Mouse (Mus musculus): ENCODE data around the gene Ptprn. TPM values are rescaled to one million over a fixed set of nuclear protein-coding genes. Genes with fewer than 3 reads are reported as not detected.

Ptprn gene
- total and polyA plus RNA-seq, 2 experiments from 2014 or later = 0.04 to 0.16 TPM

GRCm38 (mm10) chr1:75252308-75252707 lies 12.0 kb downstream of the Ptprn start:
- WGBS = 62% methylated on average over 13 of the region's 13 CpGs
- Histone ChIP-seq H3K9ac (replicated peaks; ENCODE audit: low read depth, low read length) (no peak overlapping the region), H3K9me3 (replicated peaks; ENCODE audit: control insufficient read depth, low read length) (no peaks in the 10 kb centered on the region), H3K4me3 (ENCODE audit: low read depth, low read length) (no peak overlapping the region), H3K27me3 (ENCODE audit: control insufficient read depth, insufficient read depth, low read length) (no peaks in the 10 kb centered on the region), H3K36me3 (replicated peaks; ENCODE audit: control insufficient read depth, insufficient read depth, low read length) (no peaks in the 10 kb centered on the region), H3K4me1 (ENCODE audit: control insufficient read depth, insufficient read depth) (peaks cover 14% of the 10 kb centered on the region), H3K27ac (ENCODE audit: low read depth) (no peak overlapping the region), H3K4me2 (ENCODE audit: low read depth, low read length) (no peak overlapping the region)
- DNase-seq (ENCODE audit: low spot score) = no peak
- no peak for ATAC-seq (ENCODE audit: insufficient read depth, low read depth)
- TF ChIP-seq CTCF (IDR thresholded peaks at IDR 0.05; ENCODE audit: low read depth) (no peak), EP300 (IDR thresholded peaks at IDR 0.05; ENCODE audit: low read depth) (no peak)

DNA sequence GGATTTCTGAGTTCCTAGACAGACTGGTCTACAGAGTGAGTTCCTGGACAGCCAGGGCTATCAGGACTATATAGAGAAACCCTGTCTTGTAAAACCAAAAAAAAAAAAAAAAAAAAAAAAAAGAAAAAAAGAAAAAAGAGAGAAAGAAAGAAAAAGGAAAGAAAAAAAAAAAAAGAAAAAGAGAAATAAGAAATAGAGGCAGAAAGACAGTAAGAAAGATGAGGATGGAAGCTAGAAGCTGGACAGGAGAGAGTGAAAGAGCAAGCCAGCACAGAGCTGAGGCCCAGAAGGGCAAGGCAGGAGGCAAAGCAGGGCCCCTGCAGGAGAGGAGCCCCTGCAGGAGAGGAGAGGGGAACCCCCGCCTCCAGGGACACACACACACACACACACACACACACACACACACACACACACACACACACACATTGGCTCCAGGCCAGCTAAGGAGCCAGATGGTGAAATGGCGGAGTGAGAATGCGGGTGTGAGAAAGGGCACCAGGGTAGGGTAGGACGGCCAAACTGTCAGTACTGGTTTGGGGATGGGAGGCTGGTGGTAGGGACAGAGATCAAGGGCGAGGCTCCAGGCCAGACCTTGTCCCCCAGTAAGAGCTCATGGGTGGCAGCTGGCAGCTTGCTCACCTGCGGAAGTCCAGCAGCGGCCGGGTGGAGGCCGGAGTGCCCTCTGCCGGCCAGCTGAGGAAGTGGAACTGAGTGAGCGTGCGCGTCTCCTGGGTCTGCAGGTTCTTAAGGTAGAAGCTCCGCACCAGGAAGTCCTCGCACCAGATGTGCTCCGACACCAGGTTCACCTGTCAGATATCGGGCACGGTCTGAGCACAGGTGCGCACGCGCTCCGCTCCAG lies 13.0 kb downstream of the Ptprn start:
- no peaks in the 10 kb centered on the region for H3K9me3 ChIP-seq (replicated peaks; ENCODE audit: control insufficient read depth, low read length)
- no peak overlapping the region for H3K9ac ChIP-seq (replicated peaks; ENCODE audit: low read depth, low read length)
- H3K27me3 ChIP-seq (ENCODE audit: control insufficient read depth, insufficient read depth, low read length) = no peaks in the 10 kb centered on the region
- H3K27ac ChIP-seq (ENCODE audit: low read depth) = no peak overlapping the region
- H3K36me3 ChIP-seq (replicated peaks; ENCODE audit: control insufficient read depth, insufficient read depth, low read length) = no peaks in the 10 kb centered on the region
- H3K4me3 ChIP-seq (ENCODE audit: low read depth, low read length) = peak overlapping the region; percentile 25
- peak; percentile 71 for TF ChIP-seq CTCF (IDR thresholded peaks at IDR 0.05; ENCODE audit: low read depth)
- no peak for TF ChIP-seq EP300 (IDR thresholded peaks at IDR 0.05; ENCODE audit: low read depth)
- ATAC-seq (ENCODE audit: insufficient read depth, low read depth) (peak; percentile 31), DNase-seq (ENCODE audit: low spot score) (peak; percentile 58)
- peaks cover 23% of the 10 kb centered on the region for H3K4me1 ChIP-seq (ENCODE audit: control insufficient read depth, insufficient read depth)
- H3K4me2 ChIP-seq (ENCODE audit: low read depth, low read length) = peak overlapping the region; percentile 53
- 7% methylated on average over 21 of the region's 22 CpGs for WGBS

- TF ChIP-seq EP300 (IDR thresholded peaks at IDR 0.05; ENCODE audit: low read depth) (no peak), CTCF (IDR thresholded peaks at IDR 0.05; ENCODE audit: low read depth) (no peak)
- peaks cover 26% of the 10 kb centered on the region for H3K4me1 ChIP-seq (ENCODE audit: control insufficient read depth, insufficient read depth)
- DNase-seq (ENCODE audit: low spot score) (no peak), ATAC-seq (ENCODE audit: insufficient read depth, low read depth) (no peak)
- 76% methylated on average over 3 of the region's 3 CpGs for WGBS
- H3K27me3 ChIP-seq (ENCODE audit: control insufficient read depth, insufficient read depth, low read length) = no peaks in the 10 kb centered on the region
- no peak overlapping the region for H3K4me2 ChIP-seq (ENCODE audit: low read depth, low read length)
- no peaks in the 10 kb centered on the region for H3K36me3 ChIP-seq (replicated peaks; ENCODE audit: control insufficient read depth, insufficient read depth, low read length)
- no peaks in the 10 kb centered on the region for H3K9me3 ChIP-seq (replicated peaks; ENCODE audit: control insufficient read depth, low read length)
- H3K9ac ChIP-seq (replicated peaks; ENCODE audit: low read depth, low read length) = no peak overlapping the region
- no peak overlapping the region for H3K27ac ChIP-seq (ENCODE audit: low read depth)
- H3K4me3 ChIP-seq (ENCODE audit: low read depth, low read length) = no peak overlapping the region
Observed at GRCm38 (mm10) chr1:75250498-75250897, 13.8 kb downstream of the Ptprn start.

DNA sequence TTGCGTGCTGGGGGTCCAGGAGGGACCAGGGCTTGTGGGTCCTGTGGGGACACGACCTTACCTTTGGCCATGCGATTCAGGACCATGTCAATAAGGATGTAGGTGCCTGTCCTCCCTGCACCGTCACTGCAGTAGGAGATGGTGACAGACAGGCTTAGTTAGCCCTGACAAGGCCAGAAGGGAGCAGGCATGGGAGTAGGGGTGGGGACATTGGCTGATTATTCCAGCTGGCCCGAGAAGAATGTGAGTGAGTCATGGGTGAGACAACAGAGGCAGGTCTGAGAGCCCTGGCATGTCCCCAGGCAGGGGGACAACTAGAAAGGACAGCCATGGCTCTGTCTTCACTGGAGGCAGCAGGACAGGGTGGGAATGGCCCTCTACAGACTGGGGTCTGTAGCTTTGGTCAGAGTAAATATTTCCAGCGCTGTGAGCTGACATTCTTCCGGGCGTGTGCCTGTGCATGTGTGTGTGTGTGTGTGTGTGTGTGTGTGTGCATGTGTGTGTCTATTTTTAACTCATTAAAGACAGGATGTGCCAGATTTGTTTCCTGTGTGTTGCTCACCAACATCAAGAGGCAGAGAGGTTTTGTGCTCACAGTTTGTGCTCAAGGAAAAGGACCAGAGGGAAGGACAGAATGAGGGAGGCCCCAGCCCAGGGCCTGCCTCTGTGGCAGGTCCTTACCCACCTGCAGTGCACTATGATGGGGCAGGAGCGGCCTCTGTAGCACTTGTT lies 16.1 kb downstream of the Ptprn start:
- H3K4me3 ChIP-seq (ENCODE audit: low read depth, low read length) = no peak overlapping the region

GRCm38 (mm10) chr1:75247071-75247930 lies 17.0 kb downstream of the Ptprn start:
- Histone ChIP-seq H3K4me1 (ENCODE audit: control insufficient read depth, insufficient read depth) (peaks cover 26% of the 10 kb centered on the region), H3K4me3 (ENCODE audit: low read depth, low read length) (no peak overlapping the region), H3K4me2 (ENCODE audit: low read depth, low read length) (no peak overlapping the region), H3K27ac (ENCODE audit: low read depth) (peak overlapping the region; percentile 95), H3K27me3 (ENCODE audit: control insufficient read depth, insufficient read depth, low read length) (no peaks in the 10 kb centered on the region), H3K9me3 (replicated peaks; ENCODE audit: control insufficient read depth, low read length) (no peaks in the 10 kb centered on the region), H3K9ac (replicated peaks; ENCODE audit: low read depth, low read length) (peak overlapping the region; percentile 2), H3K36me3 (replicated peaks; ENCODE audit: control insufficient read depth, insufficient read depth, low read length) (peaks cover 17% of the 10 kb centered on the region)
- ATAC-seq (ENCODE audit: insufficient read depth, low read depth) = no peak
- DNase-seq (ENCODE audit: low spot score) = no peak
- no peak for TF ChIP-seq CTCF (IDR thresholded peaks at IDR 0.05; ENCODE audit: low read depth)
- 84% methylated on average over 16 of the region's 16 CpGs for WGBS

More for the DNA sequence above, 16.1 kb downstream of the Ptprn start:
- H3K27ac ChIP-seq (ENCODE audit: low read depth) = peak overlapping the region; percentile 95
- H3K9me3 ChIP-seq (replicated peaks; ENCODE audit: control insufficient read depth, low read length) = no peaks in the 10 kb centered on the region
- DNase-seq (ENCODE audit: low spot score) (peak; percentile 84), ATAC-seq (ENCODE audit: insufficient read depth, low read depth) (peak; percentile 87)
- H3K27me3 ChIP-seq (ENCODE audit: control insufficient read depth, insufficient read depth, low read length) = no peaks in the 10 kb centered on the region
- peaks cover 26% of the 10 kb centered on the region for H3K4me1 ChIP-seq (ENCODE audit: control insufficient read depth, insufficient read depth)
- no peak for TF ChIP-seq CTCF (IDR thresholded peaks at IDR 0.05; ENCODE audit: low read depth)
- no peak for TF ChIP-seq EP300 (IDR thresholded peaks at IDR 0.05; ENCODE audit: low read depth)
- WGBS = 18% methylated on average over 9 of the region's 9 CpGs
- H3K36me3 ChIP-seq (replicated peaks; ENCODE audit: control insufficient read depth, insufficient read depth, low read length) = peaks cover 13% of the 10 kb centered on the region
- peak overlapping the region; percentile 28; the same call in 1 of the 2 replicates for H3K9ac ChIP-seq (replicated peaks; ENCODE audit: low read depth, low read length)
- H3K4me2 ChIP-seq (ENCODE audit: low read depth, low read length) = no peak overlapping the region

All from heart, postnatal 0 days (tissue).